Mouse (Mus musculus) ES-Bruce4 (cell line): ENCODE measurements at regions not wholly inside any gene's neighbourhood (a gene's known extent, or its start where the extent isn't known, plus 50 kb on each side); places are given as distances from the start of the nearest gene placed in this dataset.

Experiments used
- CTCF ChIP-seq: IDR thresholded peaks from one replicate; pipeline ENCODE4 v1.8.1; 2011; ENCODE audit warnings: low read depth, low read length
- EP300 ChIP-seq: IDR thresholded peaks from 2 replicates; pipeline ENCODE4 v1.6.1; 2011; ENCODE audit warnings: low read depth, low read length; ENCODE audit not compliant: insufficient read depth
- POLR2A ChIP-seq: IDR thresholded peaks from one replicate; pipeline ENCODE4 v1.8.1; 2011; ENCODE audit warnings: low read length; ENCODE audit not compliant: insufficient read depth

- TF ChIP-seq CTCF = no peak
- no peak for TF ChIP-seq POLR2A
- TF ChIP-seq EP300 = no peak
Measured at GRCm38 (mm10) chr13:60417015-60417414, 184.7 kb upstream of the Dapk1 start.
